Mouse (Mus musculus): ENCODE results near the gene Tdg. TPM values are rescaled to one million over a fixed set of nuclear protein-coding genes. Genes with fewer than 3 reads are reported as not detected.

Tdg gene
- total and polyA plus RNA-seq, 2 experiments from 2014 or later: 37.5 to 40.9 TPM

GRCm38 (mm10) chr10:82629111-82629585 lies 480 bp upstream of the Tdg start:
- Histone ChIP-seq H3K27ac (ENCODE audit: low read depth) (peak overlapping the region; percentile 85), H3K9ac (replicated peaks; ENCODE audit: low read depth, low read length) (peak overlapping the region; percentile 63), H3K36me3 (replicated peaks; ENCODE audit: control insufficient read depth, insufficient read depth, low read length) (0 out of 2 replicates have a peak, but pooled peaks cover 10% of the 10 kb centered on the region), H3K4me3 (ENCODE audit: low read depth, low read length) (peak overlapping the region; percentile 66), H3K27me3 (ENCODE audit: control insufficient read depth, insufficient read depth, low read length) (no peaks in the 10 kb centered on the region), H3K4me1 (ENCODE audit: control insufficient read depth, insufficient read depth) (peaks cover 10% of the 10 kb centered on the region), H3K9me3 (replicated peaks; ENCODE audit: control insufficient read depth, low read length) (no peaks in the 10 kb centered on the region), H3K4me2 (ENCODE audit: low read depth, low read length) (peak overlapping the region; percentile 78)
- DNase-seq (ENCODE audit: low spot score) (peak; percentile 52), ATAC-seq (ENCODE audit: insufficient read depth, low read depth) (peak; percentile 39)
- no peak for TF ChIP-seq CTCF (IDR thresholded peaks at IDR 0.05; ENCODE audit: low read depth)
- TF ChIP-seq EP300 (IDR thresholded peaks at IDR 0.05; ENCODE audit: low read depth): no peak
- 6% methylated on average over 11 of the region's 11 CpGs for WGBS

GRCm38 (mm10) chr10:82630497-82630896 lies 869 bp downstream of the Tdg start:
- Histone ChIP-seq H3K9me3 (replicated peaks; ENCODE audit: control insufficient read depth, low read length) (no peaks in the 10 kb centered on the region), H3K4me1 (ENCODE audit: control insufficient read depth, insufficient read depth) (peaks cover 10% of the 10 kb centered on the region), H3K27me3 (ENCODE audit: control insufficient read depth, insufficient read depth, low read length) (no peaks in the 10 kb centered on the region), H3K9ac (replicated peaks; ENCODE audit: low read depth, low read length) (peak overlapping the region; percentile 63), H3K27ac (ENCODE audit: low read depth) (no peak overlapping the region), H3K4me3 (ENCODE audit: low read depth, low read length) (peak overlapping the region; percentile 66), H3K4me2 (ENCODE audit: low read depth, low read length) (peak overlapping the region; percentile 78), H3K36me3 (replicated peaks; ENCODE audit: control insufficient read depth, insufficient read depth, low read length) (0 out of 2 replicates have a peak, but pooled peaks cover 15% of the 10 kb centered on the region)
- DNase-seq (ENCODE audit: low spot score) (no peak), ATAC-seq (ENCODE audit: insufficient read depth, low read depth) (no peak)
- TF ChIP-seq EP300 (IDR thresholded peaks at IDR 0.05; ENCODE audit: low read depth): no peak
- TF ChIP-seq CTCF (IDR thresholded peaks at IDR 0.05; ENCODE audit: low read depth): no peak
- WGBS: 12% methylated on average over 7 of the region's 7 CpGs

GRCm38 (mm10) chr10:82631133-82631532 lies 1.5 kb downstream of the Tdg start:
- no peak for ATAC-seq (ENCODE audit: insufficient read depth, low read depth)
- 67% methylated on average over 7 of the region's 7 CpGs for WGBS
- TF ChIP-seq EP300 (IDR thresholded peaks at IDR 0.05; ENCODE audit: low read depth): no peak
- TF ChIP-seq CTCF (IDR thresholded peaks at IDR 0.05; ENCODE audit: low read depth): no peak
- DNase-seq (ENCODE audit: low spot score): no peak
- H3K4me2 ChIP-seq (ENCODE audit: low read depth, low read length): peak overlapping the region; percentile 78
- no peaks in the 10 kb centered on the region for H3K9me3 ChIP-seq (replicated peaks; ENCODE audit: control insufficient read depth, low read length)
- H3K36me3 ChIP-seq (replicated peaks; ENCODE audit: control insufficient read depth, insufficient read depth, low read length): 0 out of 2 replicates have a peak, but pooled peaks cover 15% of the 10 kb centered on the region
- peaks cover 10% of the 10 kb centered on the region for H3K4me1 ChIP-seq (ENCODE audit: control insufficient read depth, insufficient read depth)
- no peak overlapping the region for H3K27ac ChIP-seq (ENCODE audit: low read depth)
- no peaks in the 10 kb centered on the region for H3K27me3 ChIP-seq (ENCODE audit: control insufficient read depth, insufficient read depth, low read length)
- H3K9ac ChIP-seq (replicated peaks; ENCODE audit: low read depth, low read length): no peak overlapping the region
- peak overlapping the region; percentile 66; the same call in 1 of the 2 replicates for H3K4me3 ChIP-seq (ENCODE audit: low read depth, low read length)

- DNase-seq (ENCODE audit: low spot score): no peak
- Histone ChIP-seq H3K4me3 (ENCODE audit: low read depth, low read length) (no peak overlapping the region), H3K27me3 (ENCODE audit: control insufficient read depth, insufficient read depth, low read length) (no peaks in the 10 kb centered on the region), H3K9ac (replicated peaks; ENCODE audit: low read depth, low read length) (no peak overlapping the region), H3K36me3 (replicated peaks; ENCODE audit: control insufficient read depth, insufficient read depth, low read length) (peaks cover 15% of the 10 kb centered on the region; the same call in 1 of the 2 replicates), H3K4me1 (ENCODE audit: control insufficient read depth, insufficient read depth) (peaks cover 13% of the 10 kb centered on the region), H3K9me3 (replicated peaks; ENCODE audit: control insufficient read depth, low read length) (no peaks in the 10 kb centered on the region), H3K4me2 (ENCODE audit: low read depth, low read length) (no peak overlapping the region), H3K27ac (ENCODE audit: low read depth) (no peak overlapping the region)
- 94% methylated on average over 12 of the region's 12 CpGs for WGBS
- ATAC-seq (ENCODE audit: insufficient read depth, low read depth): no peak
- TF ChIP-seq EP300 (IDR thresholded peaks at IDR 0.05; ENCODE audit: low read depth): no peak
- TF ChIP-seq CTCF (IDR thresholded peaks at IDR 0.05; ENCODE audit: low read depth): no peak
These were observed 3.1 kb downstream of the Tdg start for GRCm38 (mm10) chr10:82632496-82633280.

GRCm38 (mm10) chr10:82634348-82634747 lies 4.7 kb downstream of the Tdg start:
- H3K4me2 ChIP-seq (ENCODE audit: low read depth, low read length): no peak overlapping the region
- no peak for DNase-seq (ENCODE audit: low spot score)
- H3K4me3 ChIP-seq (ENCODE audit: low read depth, low read length): no peak overlapping the region
- H3K9me3 ChIP-seq (replicated peaks; ENCODE audit: control insufficient read depth, low read length): no peaks in the 10 kb centered on the region
- no peak for TF ChIP-seq EP300 (IDR thresholded peaks at IDR 0.05; ENCODE audit: low read depth)
- TF ChIP-seq CTCF (IDR thresholded peaks at IDR 0.05; ENCODE audit: low read depth): no peak
- no peak for ATAC-seq (ENCODE audit: insufficient read depth, low read depth)
- WGBS: 95% methylated on average over 7 of the region's 7 CpGs
- peaks cover 9% of the 10 kb centered on the region for H3K4me1 ChIP-seq (ENCODE audit: control insufficient read depth, insufficient read depth)
- H3K36me3 ChIP-seq (replicated peaks; ENCODE audit: control insufficient read depth, insufficient read depth, low read length): peaks cover 24% of the 10 kb centered on the region
- no peak overlapping the region for H3K9ac ChIP-seq (replicated peaks; ENCODE audit: low read depth, low read length)
- H3K27me3 ChIP-seq (ENCODE audit: control insufficient read depth, insufficient read depth, low read length): no peaks in the 10 kb centered on the region
- no peak overlapping the region for H3K27ac ChIP-seq (ENCODE audit: low read depth)
